Mouse (Mus musculus) lung, postnatal 0 days (tissue): Measurements from ENCODE around the gene Idh2.

Source experiments
- CTCF ChIP-seq: IDR thresholded peaks from 2 replicates; pipeline ENCODE4 v1.5.1; 2016; ENCODE audit warnings: antibody characterized with exemption, mild to moderate bottlenecking
- EP300 ChIP-seq: IDR thresholded peaks from 2 replicates; pipeline ENCODE4 v1.6.1; 2016; ENCODE audit warnings: antibody characterized with exemption, mild to moderate bottlenecking, control low read depth

DNA sequence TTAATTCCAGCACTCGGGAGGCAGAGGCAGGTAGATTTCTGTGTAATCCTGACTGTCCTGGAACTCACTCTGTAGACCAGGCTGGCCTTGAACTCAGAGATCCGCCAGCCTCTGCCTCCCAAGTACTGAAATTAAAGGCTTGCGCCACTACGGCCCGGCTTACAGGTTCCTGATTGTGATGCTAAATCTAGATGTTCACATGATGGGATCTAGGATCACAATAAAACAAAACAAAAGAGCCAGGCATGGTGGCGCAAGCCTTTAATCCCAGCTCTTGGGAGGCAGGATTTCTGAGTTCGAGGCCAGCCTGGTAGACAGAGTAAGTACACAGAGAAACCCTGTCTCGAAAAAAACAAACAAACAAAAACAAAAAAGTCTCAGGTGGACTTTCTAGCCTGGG is 37.6 kb upstream of the Idh2 start:
- TF ChIP-seq CTCF, result no peak
- TF ChIP-seq EP300, result no peak
